Mouse (Mus musculus): ENCODE measurements around the gene Phip.

DNA sequence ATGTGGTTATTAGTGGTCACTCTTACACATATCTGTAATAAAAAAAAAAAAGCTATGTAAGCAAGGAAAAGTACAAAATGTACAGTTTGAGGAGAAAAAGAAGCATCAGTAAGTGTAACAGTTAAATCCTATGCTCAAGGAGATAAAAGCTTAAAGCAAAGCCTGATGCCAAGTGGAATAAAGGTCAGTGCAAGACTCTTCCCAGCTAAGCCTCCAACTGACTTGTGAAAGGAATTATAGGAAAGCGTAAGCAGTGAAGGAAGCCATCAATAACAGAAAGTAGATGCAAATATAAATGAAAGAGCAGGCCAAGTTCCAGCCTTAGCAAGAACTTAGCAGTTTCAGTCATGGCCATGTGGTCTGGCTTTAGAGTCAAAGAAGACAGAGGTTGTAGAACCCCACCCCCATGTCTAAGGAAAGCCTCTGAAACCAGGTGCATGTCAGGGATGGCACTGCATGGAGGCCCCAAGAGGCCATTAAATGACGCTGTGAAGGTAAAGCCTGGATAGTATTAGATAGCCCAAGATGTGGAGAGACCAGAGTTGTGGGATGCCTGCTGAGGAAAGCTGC is 23.8 kb downstream of the Phip start:
- TF ChIP-seq CTCF (conservative IDR thresholded peaks at IDR 0.05; ENCODE audit: insufficient read depth, insufficient read length, low read depth, low read length) (no peak), POLR2A (IDR thresholded peaks at IDR 0.05; ENCODE audit: low read depth, low read length) (no peak)
